Mouse (Mus musculus) embryonic facial prominence, embryonic 14.5 days (tissue): ENCODE results near the gene Calml4. TPM values are rescaled to one million over a fixed set of nuclear protein-coding genes. Genes with fewer than 3 reads are reported as not detected.

Experiments used
- ATAC-seq: fragments of 200-750 bp; cut with Nextera tagmentation; 2 replicates; pipeline ENCODE4 v1.8.0; 2017; ENCODE audit warnings: low read depth, moderate number of reproducible peaks, moderate TSS enrichment
- DNase-seq: peaks from one replicate; pipeline ENCODE4 v3.0.0-alpha.2; 2015; ENCODE audit warnings: low spot score
- H3K27ac ChIP-seq: fragments of 300-500 bp; sonication (generic); replicated peaks from 2 replicates; pipeline ENCODE4 v1.5.1; 2014; ENCODE audit warnings: low read depth, mild to moderate bottlenecking, low read length, moderate library complexity
- H3K27me3 ChIP-seq: fragments of 300-500 bp; sonication (generic); replicated peaks from 2 replicates; pipeline ENCODE4 v1.6.1; 2014; ENCODE audit warnings: low read length; ENCODE audit not compliant: control insufficient read depth, insufficient read depth
- H3K36me3 ChIP-seq: fragments of 300-500 bp; sonication (generic); 2 replicates; pipeline ENCODE4 v1.6.1; 2014; ENCODE audit warnings: low read length, mixed read lengths; ENCODE audit not compliant: control insufficient read depth, insufficient read depth
- H3K4me1 ChIP-seq: fragments of 300-500 bp; sonication (generic); 2 replicates; pipeline ENCODE4 v1.6.1; 2014; ENCODE audit warnings: antibody characterized with exemption, low read length; ENCODE audit not compliant: control insufficient read depth, insufficient read depth
- H3K4me2 ChIP-seq: fragments of 300-500 bp; sonication (generic); 2 replicates; pipeline ENCODE4 v1.6.1; 2014; ENCODE audit warnings: low read depth, mild to moderate bottlenecking, low read length, moderate library complexity, mixed read lengths
- H3K4me3 ChIP-seq: fragments of 300-500 bp; sonication (generic); 2 replicates; pipeline ENCODE4 v1.5.1; 2014; ENCODE audit warnings: low read depth, mild to moderate bottlenecking, low read length
- H3K9ac ChIP-seq: fragments of 300-500 bp; sonication (generic); 2 replicates; pipeline ENCODE4 v1.6.1; 2014; ENCODE audit warnings: low read depth, mild to moderate bottlenecking, low read length, moderate library complexity, mixed read lengths
- H3K9me3 ChIP-seq: fragments of 300-500 bp; sonication (generic); 2 replicates; pipeline ENCODE4 v1.6.1; 2016; ENCODE audit warnings: low read length; ENCODE audit not compliant: control insufficient read depth
- WGBS: fragments of 180-500 bp; shearing (Covaris S2); extraction: QIAGEN DNeasy Blood & Tissue Kit; methylation state at CpG from one replicate; pipeline ENCODE4 v1.1.7; 2014; 5-methylcytosine and 5-hydroxymethylcytosine counted together
- polyA plus RNA-seq: library from polyadenylated mRNA; unstranded; fragments of >200 nt; fragmentation: Nextera tagmentation; extraction: Ambion mirVana; gene quantifications from 2 replicates; pipeline ENCODE4 v1.2.1, GENCODE M21; 2014

The Calml4 gene
- polyA plus RNA-seq, 1 experiment from 2014 or later = 16.5 TPM

- no peak overlapping the region for H3K9ac ChIP-seq
- H3K27me3 ChIP-seq = no peaks in the 10 kb centered on the region
- H3K4me3 ChIP-seq = no peak overlapping the region
- H3K36me3 ChIP-seq = peaks cover 25% of the 10 kb centered on the region
- H3K9me3 ChIP-seq = no peaks in the 10 kb centered on the region
- DNase-seq (no peak), ATAC-seq (no peak)
- H3K4me1 ChIP-seq = no peaks in the 10 kb centered on the region
- WGBS = 88% methylated on average over 2 of the region's 2 CpGs
- no peak overlapping the region for H3K4me2 ChIP-seq
- H3K27ac ChIP-seq = no peak overlapping the region
Measured at GRCm38 (mm10) chr9:62901736-62902135, 43.9 kb downstream of the Calml4 start.

DNA sequence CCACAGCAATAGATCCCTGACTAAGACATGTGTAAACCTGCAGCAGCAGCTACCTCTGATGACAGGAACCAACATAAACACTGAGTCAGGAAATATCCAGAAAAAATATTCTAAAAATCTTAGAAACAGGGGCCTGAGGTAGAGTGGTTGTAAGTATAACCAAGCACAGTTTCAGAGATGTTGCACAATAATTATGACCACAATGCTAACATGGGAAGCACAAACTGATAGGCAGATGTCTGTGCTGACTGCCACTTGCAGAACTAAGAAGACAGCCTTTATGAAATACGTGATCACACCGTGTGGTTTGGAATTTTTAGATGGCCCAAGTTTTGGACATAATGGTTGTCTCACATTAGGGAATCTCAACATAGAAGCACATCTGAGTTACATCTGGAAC, 46.0 kb downstream of the Calml4 start:
- no peak for DNase-seq

GRCm38 (mm10) chr9:62905039-62905438, 47.2 kb downstream of the Calml4 start:
- Histone ChIP-seq H3K4me1 (no peaks in the 10 kb centered on the region), H3K4me3 (no peak overlapping the region), H3K27ac (no peak overlapping the region), H3K27me3 (no peaks in the 10 kb centered on the region), H3K36me3 (peaks cover 37% of the 10 kb centered on the region), H3K9me3 (no peaks in the 10 kb centered on the region), H3K4me2 (no peak overlapping the region), H3K9ac (no peak overlapping the region)
- ATAC-seq = no peak
- no peak for DNase-seq
- WGBS = 91% methylated on average over 8 of the region's 8 CpGs

More for the DNA sequence above, 46.0 kb downstream of the Calml4 start:
- ATAC-seq = no peak
- Histone ChIP-seq H3K4me1 (no peaks in the 10 kb centered on the region), H3K27me3 (no peaks in the 10 kb centered on the region), H3K9me3 (no peaks in the 10 kb centered on the region), H3K4me2 (no peak overlapping the region), H3K9ac (no peak overlapping the region), H3K27ac (no peak overlapping the region), H3K4me3 (no peak overlapping the region), H3K36me3 (peaks cover 32% of the 10 kb centered on the region)
- WGBS = 89% methylated on average over 2 of the region's 2 CpGs

GRCm38 (mm10) chr9:62913390-62914069, 55.6 kb downstream of the Calml4 start:
- Histone ChIP-seq H3K9me3 (peaks cover 11% of the 10 kb centered on the region), H3K27me3 (no peaks in the 10 kb centered on the region), H3K4me2 (no peak overlapping the region), H3K27ac (no peak overlapping the region), H3K4me3 (no peak overlapping the region), H3K36me3 (peaks cover 42% of the 10 kb centered on the region), H3K9ac (no peak overlapping the region), H3K4me1 (no peaks in the 10 kb centered on the region)
- 86% methylated on average over 5 of the region's 5 CpGs for WGBS
- no peak for DNase-seq
- ATAC-seq = no peak

DNA sequence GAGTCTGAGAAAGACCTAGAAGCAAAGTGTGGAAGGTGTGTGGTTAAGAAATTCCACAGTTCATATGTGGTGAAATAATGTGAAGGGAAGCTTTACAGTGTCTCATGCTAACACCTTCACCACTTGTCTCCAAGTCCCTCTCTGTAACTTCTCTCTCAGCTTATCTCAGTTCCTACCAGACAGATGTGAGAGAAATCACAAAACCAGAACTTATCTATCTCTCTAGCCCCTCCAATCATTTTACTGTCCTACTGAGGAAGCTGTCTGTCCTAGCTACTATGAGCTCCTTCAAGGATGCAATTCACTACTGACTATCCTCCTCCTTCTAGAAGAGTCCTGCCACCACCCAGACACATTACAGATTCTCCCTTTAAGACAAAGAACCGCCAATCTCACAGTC, 59.2 kb downstream of the Calml4 start:
- DNase-seq (no peak), ATAC-seq (no peak)
- Histone ChIP-seq H3K4me1 (no peaks in the 10 kb centered on the region), H3K27ac (no peak overlapping the region), H3K4me2 (no peak overlapping the region), H3K36me3 (peaks cover 45% of the 10 kb centered on the region), H3K27me3 (no peaks in the 10 kb centered on the region), H3K9me3 (peaks cover 11% of the 10 kb centered on the region), H3K4me3 (no peak overlapping the region), H3K9ac (no peak overlapping the region)
- WGBS = 86% methylated on average over 1 of the region's 1 CpGs

GRCm38 (mm10) chr9:62920877-62921276, 63.0 kb downstream of the Calml4 start:
- Histone ChIP-seq H3K36me3 (peaks cover 46% of the 10 kb centered on the region), H3K9ac (no peak overlapping the region), H3K4me3 (no peak overlapping the region), H3K27ac (no peak overlapping the region; the same call in 1 of the 2 replicates), H3K4me1 (no peaks in the 10 kb centered on the region), H3K9me3 (peaks cover 5% of the 10 kb centered on the region; the same call in 1 of the 2 replicates), H3K27me3 (no peaks in the 10 kb centered on the region), H3K4me2 (no peak overlapping the region)
- 72% methylated on average over 2 of the region's 2 CpGs for whole genome bisulfite sequencing
- no peak for ATAC-seq
- DNase-seq = no peak

GRCm38 (mm10) chr9:62924886-62925610, 67.2 kb downstream of the Calml4 start:
- WGBS = 81% methylated on average over 2 of the region's 2 CpGs
- H3K4me3 ChIP-seq = no peak overlapping the region
- H3K27me3 ChIP-seq = no peaks in the 10 kb centered on the region
- H3K4me1 ChIP-seq = no peaks in the 10 kb centered on the region
- ATAC-seq = no peak
- no peaks in the 10 kb centered on the region for H3K9me3 ChIP-seq
- H3K27ac ChIP-seq = no peak overlapping the region
- DNase-seq = no peak
- H3K4me2 ChIP-seq = no peak overlapping the region
- H3K9ac ChIP-seq = no peak overlapping the region
- peaks cover 24% of the 10 kb centered on the region for H3K36me3 ChIP-seq
